In the genomic region with DNA sequence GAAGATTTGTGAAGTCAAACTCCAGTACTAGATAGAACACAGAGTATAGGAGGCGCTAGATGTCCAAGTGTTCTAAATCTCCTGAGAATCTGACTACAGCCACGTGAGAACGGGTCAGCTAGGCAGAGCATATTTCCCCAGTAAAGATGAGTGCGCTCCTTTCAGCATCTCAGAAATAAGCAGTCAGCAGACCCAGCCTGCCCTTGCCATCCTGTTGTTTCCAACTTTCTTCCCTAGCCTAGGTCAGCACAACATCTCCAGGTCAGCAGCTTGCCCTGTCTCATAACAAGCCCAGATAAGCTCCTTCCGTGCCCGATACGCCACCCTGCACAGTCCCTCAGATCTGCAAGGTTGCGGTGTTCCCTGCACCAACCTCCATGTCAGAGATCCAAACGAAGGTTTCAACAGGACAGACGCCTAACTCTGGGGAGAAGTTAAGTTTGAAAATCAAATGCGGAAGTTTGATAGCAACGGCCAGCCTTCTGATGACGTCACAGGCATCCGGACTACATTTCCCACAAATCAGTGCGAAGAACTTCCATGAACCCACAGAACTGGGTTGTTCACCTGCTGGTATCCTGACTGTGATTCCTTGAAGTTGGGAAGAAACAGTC, we compare ENCODE assay signal across 8 mouse cellular contexts. TPM values are rescaled to one million over a fixed set of nuclear protein-coding genes. Genes with fewer than 3 reads are reported as not detected.
A peak's percentile ranks its signal among the peaks of the same experiment; 100 is the strongest.
DNase-seq lines count a peak whose midpoint lies in the region; ATAC-seq and TF ChIP-seq lines count a peak whose summit lies in the region.

A gene (minus strand): TSS at position 406 of the 614 bp plus-strand sequence.
A gene (minus strand): TSS at position 475 of the 614 bp plus-strand sequence.

- H3K4me2 ChIP-seq in heart, embryonic 15.5 days, result peak within 1 kb of the TSS; percentile 74
- peak within 1 kb of the TSS; percentile 74 for H3K4me2 ChIP-seq in liver, embryonic 14.5 days (ENCODE audit: low read depth)
- H3K4me2 ChIP-seq in neural tube, embryonic 11.5 days (ENCODE audit: low read depth), result peak within 1 kb of the TSS; percentile 49
- H3K4me2 ChIP-seq in stomach, postnatal 0 days (replicated peaks; ENCODE audit: low read depth), result peak within 1 kb of the TSS; percentile 71

- DNase-seq in CD8-positive naive resting alpha-beta T cell, adult 2 months (ENCODE audit: low read depth in 2 of 2, low spot score in 2 of 2), result peak; percentile 84 to 88
- DNase-seq in c-Kit-positive CD71-negative TER-119-negative erythroid progenitor cells, embryonic 14.5 days (ENCODE audit: low read depth), result peak; percentile 83
- peak; percentile 78 for DNase-seq in forebrain, embryonic 10.5 days (ENCODE audit: extremely low spot score, low spot score)
- DNase-seq in kidney, postnatal 25 days, result peak; percentile 91 to 96
- DNase-seq in liver, embryonic 14.5 days (ENCODE audit: low read depth in 3 of 3, low spot score in 3 of 3), result peak; percentile 69 to 77 (median 73)
- DNase-seq in neural tube, embryonic 11.5 days (ENCODE audit: low spot score), result peak; percentile 85
- DNase-seq in stomach, postnatal 0 days (ENCODE audit: low spot score), result peak; percentile 90

- H3K4me3 ChIP-seq in forebrain, embryonic 10.5 days, result peak within 1 kb of the TSS; percentile 79
- peak within 1 kb of the TSS; percentile 83 for H3K4me3 ChIP-seq in heart, embryonic 15.5 days
- peak within 1 kb of the TSS; percentile 92 to 99 for H3K4me3 ChIP-seq in liver, embryonic 14.5 days (ENCODE audit: insufficient read depth in 1 of 2, low read depth in 2 of 2, low read length in 2 of 2)
- peak within 1 kb of the TSS; percentile 62 for H3K4me3 ChIP-seq in neural tube, embryonic 11.5 days (ENCODE audit: low read depth, low read length)
- H3K4me3 ChIP-seq in stomach, postnatal 0 days (ENCODE audit: low read depth, low read length), result peak within 1 kb of the TSS; percentile 77

- WGBS in forebrain, embryonic 10.5 days, result under 1% methylated on average over 15 of the region's 15 CpGs
- under 1% methylated on average over 15 of the region's 15 CpGs for WGBS in heart, embryonic 15.5 days
- WGBS in liver, embryonic 14.5 days (ENCODE audit: insufficient replicate concordance), result 0% methylated on average over 15 of the region's 15 CpGs
- WGBS in neural tube, embryonic 11.5 days, result under 1% methylated on average over 15 of the region's 15 CpGs
- WGBS in stomach, postnatal 0 days, result 0% methylated on average over 15 of the region's 15 CpGs

- TF ChIP-seq CTCF in liver, embryonic 14.5 days (IDR thresholded peaks at IDR 0.05; ENCODE audit: low read depth), result peak; percentile 32
- TF ChIP-seq CTCF in stomach, postnatal 0 days (IDR thresholded peaks at IDR 0.05; ENCODE audit: low read depth), result peak; percentile 58

- peaks cover 12% of the 10 kb centered on the region for H3K4me1 ChIP-seq in forebrain, embryonic 10.5 days
- H3K4me1 ChIP-seq in heart, embryonic 15.5 days (replicated peaks), result peaks cover 8% of the 10 kb centered on the region
- peaks cover 5 to 6% of the 10 kb centered on the region in 2 experiments for H3K4me1 ChIP-seq in liver, embryonic 14.5 days (replicated peaks; ENCODE audit: control insufficient read depth in 2 of 2, insufficient read depth in 2 of 2, low read length in 1 of 2)
- no peaks in the 10 kb centered on the region; the same call in 1 of the 2 replicates for H3K4me1 ChIP-seq in neural tube, embryonic 11.5 days (ENCODE audit: control insufficient read depth, insufficient read depth, low read length)
- H3K4me1 ChIP-seq in stomach, postnatal 0 days (replicated peaks; ENCODE audit: control insufficient read depth, insufficient read depth), result 0 out of 2 replicates have a peak, but pooled peaks cover 2% of the 10 kb centered on the region

- no peak for TF ChIP-seq EP300 in liver, embryonic 14.5 days (IDR thresholded peaks at IDR 0.05; ENCODE audit: low read depth)
- TF ChIP-seq EP300 in stomach, postnatal 0 days (optimal IDR thresholded peaks at IDR 0.05), result no peak

- H3K36me3 ChIP-seq in forebrain, embryonic 10.5 days (replicated peaks), result no peaks in the 10 kb centered on the region
- H3K36me3 ChIP-seq in heart, embryonic 15.5 days, result no peaks in the 10 kb centered on the region
- no peaks in the 10 kb centered on the region for H3K36me3 ChIP-seq in liver, embryonic 14.5 days (replicated peaks; ENCODE audit: control insufficient read depth, insufficient read depth, low read depth)
- no peaks in the 10 kb centered on the region for H3K36me3 ChIP-seq in neural tube, embryonic 11.5 days (ENCODE audit: control insufficient read depth, insufficient read depth, low read length)
- H3K36me3 ChIP-seq in stomach, postnatal 0 days (ENCODE audit: control insufficient read depth, insufficient read depth, low read length), result no peaks in the 10 kb centered on the region

- peak within 1 kb of the TSS; percentile 85 for H3K27ac ChIP-seq in forebrain, embryonic 10.5 days
- H3K27ac ChIP-seq in heart, embryonic 15.5 days, result peak within 1 kb of the TSS; percentile 79
- peak within 1 kb of the TSS; percentile 62 for H3K27ac ChIP-seq in liver, embryonic 14.5 days
- no peak within 1 kb of the TSS for H3K27ac ChIP-seq in neural tube, embryonic 11.5 days (ENCODE audit: low read depth, low read length)
- H3K27ac ChIP-seq in stomach, postnatal 0 days (replicated peaks), result peak within 1 kb of the TSS; percentile 83

- no peaks in the 10 kb centered on the region for H3K27me3 ChIP-seq in forebrain, embryonic 10.5 days (ENCODE audit: poor library complexity, severe bottlenecking)
- H3K27me3 ChIP-seq in heart, embryonic 15.5 days, result no peaks in the 10 kb centered on the region
- H3K27me3 ChIP-seq in liver, embryonic 14.5 days (ENCODE audit: control insufficient read depth, insufficient read depth, low read length), result no peaks in the 10 kb centered on the region
- H3K27me3 ChIP-seq in neural tube, embryonic 11.5 days (ENCODE audit: control insufficient read depth, insufficient read depth, low read length), result no peaks in the 10 kb centered on the region
- no peaks in the 10 kb centered on the region for H3K27me3 ChIP-seq in stomach, postnatal 0 days (ENCODE audit: control insufficient read depth, insufficient read depth, low read length)

- H3K9me3 ChIP-seq in forebrain, embryonic 10.5 days, result no peaks in the 10 kb centered on the region
- no peaks in the 10 kb centered on the region for H3K9me3 ChIP-seq in heart, embryonic 15.5 days (replicated peaks)
- H3K9me3 ChIP-seq in liver, embryonic 14.5 days (ENCODE audit: control insufficient read depth, low read length), result no peaks in the 10 kb centered on the region
- H3K9me3 ChIP-seq in neural tube, embryonic 11.5 days (ENCODE audit: control insufficient read depth, low read length), result no peaks in the 10 kb centered on the region
- no peaks in the 10 kb centered on the region for H3K9me3 ChIP-seq in stomach, postnatal 0 days (ENCODE audit: control insufficient read depth, low read length)

- H3K9ac ChIP-seq in heart, embryonic 15.5 days, result peak within 1 kb of the TSS; percentile 72
- peak within 1 kb of the TSS; percentile 85 for H3K9ac ChIP-seq in liver, embryonic 14.5 days (replicated peaks)
- H3K9ac ChIP-seq in neural tube, embryonic 11.5 days (ENCODE audit: low read length), result peak within 1 kb of the TSS; percentile 61
- peak within 1 kb of the TSS; percentile 70 for H3K9ac ChIP-seq in stomach, postnatal 0 days (ENCODE audit: low read length)

- ATAC-seq in heart, embryonic 15.5 days (replicated peaks; ENCODE audit: insufficient number of reproducible peaks, insufficient read depth, low FRiP score, low read depth), result peak; percentile 79
- ATAC-seq in liver, embryonic 14.5 days (ENCODE audit: insufficient read depth), result peak; percentile 85
- ATAC-seq in neural tube, embryonic 11.5 days (ENCODE audit: insufficient read depth, low FRiP score, low TSS enrichment), result peak; percentile 90
- ATAC-seq in stomach, postnatal 0 days (ENCODE audit: low FRiP score, low TSS enrichment), result peak; percentile 94

RNA-seq across cellular contexts. Expression of the first gene that starts in this region (rescaled TPM):
- 0.37 TPM in 1 of 2 replicates, not detected in the other for polyA plus RNA-seq in forebrain, embryonic 10.5 days (2016; fragmentation: Nextera tagmentation; extraction: Ambion mirVana)
- not detected in 2 replicates for polyA plus RNA-seq in heart, embryonic 15.5 days (2015; fragmentation: Nextera tagmentation; extraction: Ambion mirVana)
- not detected in 2 replicates for polyA plus RNA-seq in liver, embryonic 14.5 days (2012; rRNA removed)
- not detected in 2 replicates for polyA plus RNA-seq in liver, embryonic 14.5 days (2014; fragmentation: Nextera tagmentation; extraction: Ambion mirVana)
- polyA plus RNA-seq in neural tube, embryonic 11.5 days (2014; fragmentation: Nextera tagmentation; extraction: Ambion mirVana), result 0.68 and 1.1 TPM in 2 replicates
- polyA plus RNA-seq in stomach, postnatal 0 days (2015; fragmentation: Nextera tagmentation; extraction: Ambion mirVana), result not detected in 2 replicates

RNA-seq across cellular contexts. Expression of the second gene that starts in this region (rescaled TPM):
- 0.87 and 1.1 TPM in 2 replicates for polyA plus RNA-seq in forebrain, embryonic 10.5 days (2016; fragmentation: Nextera tagmentation; extraction: Ambion mirVana)
- 0.67 and 0.72 TPM in 2 replicates for polyA plus RNA-seq in heart, embryonic 15.5 days (2015; fragmentation: Nextera tagmentation; extraction: Ambion mirVana)
- 0.36 and 0.78 TPM in 2 replicates for polyA plus RNA-seq in liver, embryonic 14.5 days (2012; rRNA removed)
- 0.77 and 0.89 TPM in 2 replicates for polyA plus RNA-seq in liver, embryonic 14.5 days (2014; fragmentation: Nextera tagmentation; extraction: Ambion mirVana)
- polyA plus RNA-seq in neural tube, embryonic 11.5 days (2014; fragmentation: Nextera tagmentation; extraction: Ambion mirVana), result 0.82 and 1.3 TPM in 2 replicates
- 0.61 and 0.63 TPM in 2 replicates for polyA plus RNA-seq in stomach, postnatal 0 days (2015; fragmentation: Nextera tagmentation; extraction: Ambion mirVana)

Comparison
In these comparisons a context has a peak if more than half of its experiments do, and no peak if none do; other contexts are left out.
1. Peak in ATAC-seq, H3K4me3 ChIP-seq, H3K27ac ChIP-seq, H3K9ac ChIP-seq and H3K4me2 ChIP-seq in heart, embryonic 15.5 days; RNA of the genes that start here not detected or under 1 TPM.
2. Peak in DNase-seq, ATAC-seq, H3K4me3 ChIP-seq, H3K27ac ChIP-seq, H3K9ac ChIP-seq and H3K4me2 ChIP-seq in liver, embryonic 14.5 days; RNA of the genes that start here not detected or under 1 TPM.
3. Peak in DNase-seq, ATAC-seq, H3K4me3 ChIP-seq, H3K27ac ChIP-seq, H3K9ac ChIP-seq and H3K4me2 ChIP-seq in stomach, postnatal 0 days; RNA of the genes that start here not detected or under 1 TPM.